Mouse (Mus musculus): ENCODE results near the gene Nfatc2. TPM values are rescaled to one million over a fixed set of nuclear protein-coding genes. Genes with fewer than 3 reads are reported as not detected.

The Nfatc2 gene
- polyA plus RNA-seq, 1 experiment: 2.4 TPM

DNA sequence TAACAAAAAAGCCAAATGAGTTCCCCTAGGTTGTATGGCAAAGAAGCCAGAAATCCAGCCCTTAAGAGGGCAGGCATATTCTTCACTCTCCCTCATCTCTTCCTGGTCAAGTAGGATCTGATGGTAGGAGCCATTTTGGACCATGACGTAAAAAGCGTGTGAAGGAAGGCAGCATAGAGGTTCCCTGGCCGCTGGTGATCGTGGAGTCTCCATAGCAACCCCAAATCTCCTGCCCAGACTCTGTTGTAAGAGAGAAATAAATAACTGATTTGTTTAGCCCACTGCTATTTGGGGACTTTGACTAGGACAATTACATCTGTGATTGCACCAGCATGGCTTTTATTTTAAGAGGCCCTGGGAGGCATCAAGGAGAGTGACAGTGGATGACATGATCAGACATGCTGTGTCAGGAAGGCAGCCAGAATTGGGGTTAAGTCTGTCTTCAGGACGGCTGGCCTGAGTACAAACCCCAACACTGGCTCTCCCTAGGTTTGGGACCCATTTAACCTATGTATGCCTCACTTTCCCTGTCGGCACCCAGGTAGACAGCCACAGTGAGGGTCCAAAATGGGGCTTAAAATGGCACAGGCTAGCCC is 8.3 kb upstream of the Nfatc2 start:
- no peak for DNase-seq (ENCODE audit: low spot score)

DNA sequence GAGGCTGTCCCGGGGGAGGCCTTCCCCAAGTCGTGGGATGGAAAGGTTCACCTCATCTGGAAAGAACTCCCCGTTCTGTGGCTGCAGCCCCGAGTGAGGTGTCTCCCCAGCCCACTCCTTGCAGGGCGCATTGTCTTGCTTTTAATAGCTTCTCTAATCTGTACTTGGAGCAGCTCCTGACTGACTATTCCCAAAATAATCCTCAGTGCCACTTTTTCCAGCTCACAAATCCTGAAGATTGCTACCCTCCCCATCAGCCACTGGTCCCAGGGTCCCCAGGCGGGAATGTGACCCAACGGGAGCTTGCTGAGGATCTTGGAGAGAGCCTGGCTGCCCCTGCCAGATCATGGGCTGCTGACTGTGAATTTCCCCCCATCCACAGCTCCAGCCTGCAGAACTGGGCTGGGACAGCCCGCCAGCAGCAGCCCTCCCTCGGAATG is 6.7 kb upstream of the Nfatc2 start:
- no peak for DNase-seq (ENCODE audit: low spot score)

DNA sequence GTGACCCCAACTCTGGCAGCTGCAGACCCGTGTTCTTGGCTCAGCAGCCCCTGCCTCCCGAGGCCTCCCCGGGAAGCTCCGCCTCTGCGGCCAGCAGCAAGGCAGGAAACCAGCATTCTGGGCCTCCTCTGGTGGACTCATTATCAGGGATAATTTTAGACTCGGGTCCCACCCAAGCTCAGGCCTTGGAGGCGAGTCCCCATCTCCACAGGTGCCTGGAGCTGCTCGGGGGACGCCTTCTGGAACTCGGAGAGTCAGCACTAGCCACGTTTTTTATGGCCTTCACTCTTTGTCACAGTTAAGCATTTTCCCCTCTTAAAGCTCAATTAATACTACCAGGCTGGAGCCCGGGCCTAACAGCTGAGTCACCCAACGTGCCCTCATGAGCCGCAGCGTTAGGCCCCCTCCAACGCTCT is 3.2 kb upstream of the Nfatc2 start:
- no peak for DNase-seq (ENCODE audit: low spot score)

DNA sequence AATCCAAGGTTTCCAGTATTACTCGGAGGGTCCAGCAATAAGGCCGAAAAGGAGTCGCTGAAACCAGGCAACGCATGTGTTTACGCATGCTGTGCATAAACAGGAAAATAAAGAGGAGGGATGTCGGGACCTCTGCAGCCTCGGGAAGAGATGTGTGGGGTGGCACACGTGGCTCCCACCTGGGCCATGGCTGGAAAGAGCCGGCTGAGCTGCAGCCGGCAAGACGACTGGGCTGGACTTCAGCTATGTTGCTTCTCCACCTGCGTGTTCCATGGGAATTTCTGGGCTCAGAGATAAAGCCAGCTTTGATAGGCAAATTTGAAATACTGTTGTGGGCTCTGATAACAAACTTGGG is 907 bp upstream of the Nfatc2 start:
- no peak for DNase-seq (ENCODE audit: low spot score)

DNA sequence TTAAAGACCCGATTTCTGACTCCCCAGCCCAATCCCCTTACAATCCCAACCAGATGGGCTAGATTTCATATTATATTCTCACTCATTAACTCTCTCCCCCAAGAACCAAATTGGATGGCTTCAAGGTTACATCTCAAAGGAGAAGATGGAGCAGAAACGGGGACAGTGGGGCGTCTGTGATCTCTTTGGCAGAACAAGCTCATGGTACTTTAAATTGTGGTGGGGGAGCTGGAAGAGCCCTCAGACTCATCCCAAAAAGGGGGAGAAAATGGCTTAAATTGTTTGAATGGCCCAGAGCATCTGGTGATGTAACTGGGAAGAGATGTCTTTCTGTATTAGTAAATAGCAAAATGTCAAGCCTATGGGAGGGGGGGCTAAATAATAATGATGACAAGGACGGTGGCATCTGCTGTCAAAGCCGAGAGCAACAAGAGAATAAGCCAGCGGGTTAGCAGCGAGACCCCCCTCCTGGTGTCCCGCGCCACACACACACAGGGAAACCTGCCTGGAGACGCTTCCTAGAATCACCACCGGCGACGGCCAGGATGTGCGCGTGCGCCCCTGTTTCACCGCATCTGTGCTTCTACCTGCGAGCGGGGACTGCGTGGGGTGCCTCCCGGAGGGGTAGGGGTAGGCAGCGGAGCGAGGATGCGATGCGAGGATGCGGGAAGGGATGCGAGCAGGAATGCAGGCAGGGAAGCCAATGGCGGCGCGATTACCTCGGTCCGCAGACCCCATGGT is 537 bp downstream of the Nfatc2 start:
- no peak for DNase-seq (ENCODE audit: low spot score)

DNA sequence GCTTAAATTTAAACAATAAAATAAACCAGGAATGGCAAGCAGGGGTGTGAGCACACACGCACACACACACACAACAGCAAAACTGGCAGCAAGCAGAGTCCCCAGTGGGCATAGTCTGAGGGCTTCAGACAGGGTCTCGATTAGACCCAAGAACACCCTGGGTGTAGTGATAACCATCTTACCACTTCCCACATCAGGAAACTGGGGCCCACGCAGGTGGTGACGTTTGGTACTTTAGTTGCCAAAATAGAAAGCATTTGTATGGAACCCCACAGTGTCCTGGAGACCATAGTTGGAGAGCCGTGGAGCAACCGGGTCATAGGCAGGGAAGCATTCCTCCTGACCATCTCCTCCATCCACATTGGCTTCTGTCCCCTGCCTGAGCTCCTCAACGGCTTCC is 5.8 kb downstream of the Nfatc2 start:
- DNase-seq (ENCODE audit: low spot score): no peak

DNA sequence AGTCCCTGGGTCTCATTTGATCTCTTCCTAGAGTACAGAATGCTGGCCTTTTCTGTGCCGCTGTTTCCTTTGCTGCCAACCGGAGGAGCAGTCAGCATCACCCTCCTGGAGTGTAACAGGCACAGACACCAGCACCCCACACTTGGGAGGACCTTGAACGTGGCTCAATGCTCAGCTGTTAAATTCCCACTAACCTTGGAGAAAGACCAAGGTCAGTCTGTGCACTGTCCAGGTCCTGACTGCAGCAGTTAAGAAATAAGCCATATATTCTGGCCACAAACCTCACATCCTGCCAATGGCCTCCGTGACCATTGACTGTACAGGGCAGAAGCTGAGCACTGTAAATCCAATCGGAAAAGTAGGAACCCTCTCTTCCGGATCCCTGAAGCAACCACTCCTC is 7.8 kb downstream of the Nfatc2 start:
- no peak for DNase-seq (ENCODE audit: low spot score)

DNA sequence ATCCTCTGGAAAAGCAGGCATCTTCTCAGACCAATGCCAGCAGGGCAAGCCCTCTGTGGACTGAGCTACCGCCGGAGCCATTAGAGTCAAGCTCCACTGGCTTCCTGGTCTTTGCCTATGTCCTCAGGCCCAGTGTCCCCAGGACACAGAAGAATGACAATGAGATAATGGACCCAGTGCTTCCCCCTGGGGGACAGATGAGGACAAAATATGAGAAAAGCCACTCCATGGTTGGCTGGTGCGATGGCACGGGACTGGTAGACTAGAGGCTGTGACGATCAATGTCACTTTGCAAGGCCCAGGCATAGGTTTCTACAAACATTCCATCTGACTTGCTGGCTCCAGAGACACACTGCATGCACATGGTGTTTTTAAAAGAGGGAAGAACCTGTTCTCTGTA is 8.5 kb downstream of the Nfatc2 start:
- DNase-seq (ENCODE audit: low spot score): no peak

DNA sequence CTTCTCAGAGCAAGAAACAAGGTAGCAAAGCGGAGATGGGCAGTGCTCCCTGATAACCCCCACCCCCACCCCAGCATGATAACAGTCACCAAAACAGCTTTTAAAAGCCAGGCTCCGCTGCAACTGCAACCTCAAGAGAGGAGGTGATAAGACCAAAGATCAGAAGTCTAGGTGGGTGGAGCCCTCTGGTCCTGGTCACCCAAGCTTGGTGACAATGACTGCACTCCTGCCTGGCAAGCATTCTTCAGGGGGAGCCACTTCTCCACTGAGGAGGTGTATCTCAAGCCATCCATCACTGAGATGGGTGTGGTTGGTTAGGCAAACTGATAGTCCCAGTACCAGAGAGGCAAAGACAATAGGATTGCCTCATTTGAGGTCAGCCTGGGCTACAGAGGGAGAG is 10.4 kb downstream of the Nfatc2 start:
- DNase-seq (ENCODE audit: low spot score): no peak

DNA sequence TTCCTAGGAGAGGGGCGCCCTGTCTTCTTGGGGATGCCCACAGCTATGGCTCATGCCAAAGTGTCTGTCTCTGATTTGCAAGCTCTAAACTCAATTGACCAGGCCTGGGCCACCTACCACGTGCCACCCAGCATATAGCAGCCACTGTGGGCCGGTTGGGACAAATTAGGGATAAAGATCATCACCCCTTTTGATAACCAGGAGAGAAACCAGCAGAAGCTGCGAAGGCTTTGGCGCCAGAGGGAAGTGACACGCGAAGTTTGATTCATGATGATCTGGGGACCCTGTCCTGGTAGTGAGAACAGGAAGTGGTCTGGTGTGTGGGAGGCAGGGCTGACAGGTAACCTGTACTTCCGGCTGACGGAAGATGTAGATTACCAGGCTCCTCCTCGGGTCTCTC is 10.9 kb downstream of the Nfatc2 start:
- DNase-seq (ENCODE audit: low spot score): no peak

DNA sequence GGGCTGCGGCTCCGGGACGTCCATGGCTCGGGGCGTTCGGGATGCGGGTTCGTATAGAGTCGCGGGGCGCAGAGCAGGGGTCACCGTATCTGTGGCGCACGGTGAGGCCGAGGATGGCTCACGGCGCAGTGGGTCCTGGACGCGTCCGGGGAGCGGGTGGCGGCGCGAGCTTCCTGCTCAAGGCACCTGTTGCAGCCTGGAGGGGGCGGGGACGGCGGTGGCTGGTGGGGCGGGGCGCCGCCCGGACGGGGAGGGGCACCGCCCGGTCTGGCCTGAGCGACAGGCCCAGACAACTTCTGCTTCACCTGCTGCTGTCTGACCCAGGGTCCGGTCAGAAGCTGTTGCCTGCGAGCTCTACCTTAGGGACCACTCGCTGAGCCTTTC is 11.3 kb downstream of the Nfatc2 start:
- DNase-seq (ENCODE audit: low spot score): peak; percentile 42

DNA sequence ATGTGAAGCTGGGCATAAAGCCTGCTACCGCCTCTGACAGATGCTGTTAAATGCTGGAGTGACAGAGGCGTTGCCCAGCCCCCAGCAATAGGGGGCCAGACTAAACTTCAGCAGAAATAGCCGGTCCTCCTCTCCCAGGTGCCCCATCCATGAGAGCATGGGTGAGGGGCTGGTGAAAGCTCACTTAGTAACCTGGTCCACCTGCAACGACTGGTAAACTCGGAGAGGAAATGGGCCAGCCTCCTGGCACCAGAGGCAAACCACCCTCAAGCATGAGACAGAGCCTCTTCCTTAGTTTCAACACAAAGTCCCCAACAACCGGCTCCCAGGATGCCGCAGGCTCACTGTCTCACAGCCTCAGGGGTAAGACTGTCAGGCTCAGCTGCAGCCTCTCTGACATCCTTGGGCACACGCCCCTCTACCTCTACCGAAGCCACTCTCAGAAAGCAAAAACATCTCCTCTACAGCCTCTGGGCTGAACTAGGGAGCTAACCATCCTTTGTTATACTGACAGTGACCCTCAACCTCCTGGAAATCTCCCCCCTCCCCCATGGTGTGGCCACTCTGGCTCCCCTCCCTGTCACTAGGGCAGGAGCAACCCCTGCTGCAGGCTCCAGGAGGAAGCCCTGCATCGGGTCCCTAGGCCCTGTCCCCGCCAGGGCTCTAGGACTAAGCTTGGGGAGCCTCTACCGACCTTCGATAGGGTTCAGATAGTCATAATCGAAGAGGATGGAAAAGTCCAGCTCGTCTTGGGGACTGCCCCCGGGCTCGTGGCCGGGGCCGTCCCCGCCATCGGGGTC is 11.9 kb downstream of the Nfatc2 start:
- DNase-seq (ENCODE audit: low spot score): no peak

DNA sequence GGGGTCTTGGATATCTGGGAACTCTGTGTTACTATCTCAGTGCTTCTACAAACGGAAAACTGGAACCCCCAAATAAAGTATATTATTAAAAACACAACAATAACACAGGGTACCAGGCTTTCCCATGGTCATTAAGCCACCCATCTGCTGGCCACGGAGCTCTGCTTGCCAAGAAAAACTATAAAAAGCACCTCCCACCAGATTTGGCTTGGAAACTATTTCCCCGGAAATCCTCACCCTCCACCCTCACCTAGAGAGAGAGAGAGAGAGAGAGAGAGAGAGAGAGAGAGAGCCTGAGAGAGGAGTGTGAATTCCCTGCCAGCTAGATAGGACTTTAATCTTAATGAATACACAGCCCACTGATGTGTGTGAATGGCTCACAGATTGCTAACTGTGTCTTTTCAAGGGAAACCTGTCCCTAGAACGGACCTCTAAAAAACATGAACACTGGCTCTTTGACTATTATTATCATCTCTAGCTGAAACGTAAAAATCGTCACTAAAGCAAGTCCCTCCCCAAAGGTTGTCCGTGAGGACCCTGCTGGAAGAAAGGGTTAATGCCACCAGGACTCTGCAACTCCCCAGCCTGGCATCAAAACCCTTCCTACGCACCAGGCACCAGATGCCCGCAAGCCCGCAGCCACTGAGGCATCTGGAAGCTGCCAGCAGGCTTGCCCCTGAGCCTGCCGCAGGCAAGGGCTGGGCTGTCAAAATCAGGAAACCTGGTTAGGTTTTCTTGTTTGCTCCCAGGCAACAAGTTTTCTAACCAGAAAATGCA is 12.7 kb downstream of the Nfatc2 start:
- no peak for DNase-seq (ENCODE audit: low spot score)

DNA sequence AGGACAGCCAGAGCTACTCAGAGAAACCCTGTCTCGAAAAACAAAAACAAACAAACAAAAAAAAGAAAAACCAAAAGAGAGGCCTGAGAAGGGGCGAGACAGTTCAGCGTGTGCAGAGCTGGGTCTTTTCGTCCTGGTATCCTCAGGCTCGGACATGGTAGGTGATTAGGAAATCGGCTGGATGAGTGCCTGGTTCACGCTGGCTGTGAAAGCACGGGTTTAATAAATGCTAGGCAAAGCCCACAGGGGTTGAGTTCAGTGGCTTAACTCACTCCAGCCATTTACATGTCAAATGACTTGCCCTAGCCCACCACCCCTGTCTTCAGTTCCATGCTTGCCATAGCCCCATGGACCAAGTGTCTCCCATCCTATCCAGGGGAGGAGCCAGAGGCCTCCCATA is 14.3 kb downstream of the Nfatc2 start:
- DNase-seq (ENCODE audit: low spot score): no peak

DNA sequence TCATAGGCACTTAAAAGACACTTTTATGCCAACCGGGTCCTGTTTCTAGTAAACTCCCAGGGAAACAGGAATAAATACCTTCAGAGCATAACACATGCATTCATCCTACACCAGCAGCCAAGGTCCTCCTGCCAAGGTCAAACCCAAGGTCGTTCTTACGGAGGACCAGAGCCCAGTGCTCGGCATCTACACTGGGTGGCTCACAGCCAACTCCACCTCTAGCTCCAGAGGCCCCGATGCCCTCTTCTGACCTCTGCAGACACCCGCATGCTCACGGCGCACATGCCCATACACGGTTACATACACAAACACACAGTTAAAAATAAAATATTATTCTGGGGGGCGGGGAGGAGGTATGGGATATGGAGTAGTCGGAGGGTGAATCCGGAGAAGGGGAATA is 14.9 kb downstream of the Nfatc2 start:
- DNase-seq (ENCODE audit: low spot score): no peak

DNA sequence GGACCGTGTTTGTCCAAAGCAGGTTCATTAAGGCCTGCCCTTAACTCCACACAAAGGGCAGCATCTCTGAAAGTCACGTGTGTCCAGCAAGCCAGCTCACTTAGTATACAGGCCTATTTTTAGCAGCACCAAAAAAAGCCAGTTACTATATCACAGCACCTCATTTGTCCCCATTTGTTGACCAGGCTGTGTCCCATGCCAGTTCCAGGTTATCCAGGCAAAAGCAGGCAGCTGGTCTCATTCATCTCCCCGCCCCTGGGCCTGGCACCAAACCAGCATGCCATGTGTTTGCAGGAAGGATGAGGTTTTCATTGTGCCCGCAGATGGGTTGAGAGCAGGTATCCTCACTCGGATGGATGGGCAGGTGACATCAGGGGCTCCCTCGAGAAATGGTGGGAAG is 16.6 kb downstream of the Nfatc2 start:
- DNase-seq (ENCODE audit: low spot score): no peak

DNA sequence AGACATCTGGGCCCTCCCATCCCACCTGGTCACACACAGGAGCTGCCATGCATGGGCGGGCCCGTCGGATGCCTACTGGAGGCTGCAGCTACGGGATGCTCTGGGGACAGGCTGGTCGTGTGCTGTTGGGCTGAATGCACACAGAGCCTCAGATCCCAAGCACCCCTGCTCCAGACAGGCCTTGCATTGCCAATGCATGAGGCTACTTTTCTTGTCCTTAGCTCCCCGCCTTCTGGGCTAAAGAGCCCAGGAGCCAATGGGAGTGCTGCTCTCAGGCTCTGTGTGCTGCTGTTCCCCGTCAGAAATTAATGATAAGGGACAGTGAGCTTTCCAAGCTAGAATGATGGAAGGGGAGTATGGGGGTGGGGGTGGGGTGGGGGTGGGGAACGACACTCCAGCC is 17.0 kb downstream of the Nfatc2 start:
- DNase-seq (ENCODE audit: low spot score): no peak

DNA sequence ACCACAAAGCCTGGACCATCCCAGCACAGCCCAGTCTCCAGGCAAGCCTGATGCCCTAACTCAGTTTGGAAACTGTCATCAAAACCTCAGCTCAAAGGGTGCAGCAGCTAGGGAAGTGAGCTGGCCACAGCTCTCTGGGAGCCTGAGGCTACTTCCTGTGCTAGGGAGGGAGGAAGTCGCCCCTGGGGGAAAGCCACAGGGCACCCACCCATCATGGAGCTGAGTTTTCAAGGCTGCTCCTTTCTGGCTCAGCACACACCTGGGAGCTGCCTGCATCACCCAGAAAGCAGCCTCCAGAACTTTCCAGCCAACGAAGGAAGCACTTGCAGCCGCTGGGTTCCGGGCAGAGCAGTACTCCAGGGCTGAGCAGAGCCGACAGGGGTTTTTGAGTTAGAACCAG is 18.4 kb downstream of the Nfatc2 start:
- no peak for DNase-seq (ENCODE audit: low spot score)

DNA sequence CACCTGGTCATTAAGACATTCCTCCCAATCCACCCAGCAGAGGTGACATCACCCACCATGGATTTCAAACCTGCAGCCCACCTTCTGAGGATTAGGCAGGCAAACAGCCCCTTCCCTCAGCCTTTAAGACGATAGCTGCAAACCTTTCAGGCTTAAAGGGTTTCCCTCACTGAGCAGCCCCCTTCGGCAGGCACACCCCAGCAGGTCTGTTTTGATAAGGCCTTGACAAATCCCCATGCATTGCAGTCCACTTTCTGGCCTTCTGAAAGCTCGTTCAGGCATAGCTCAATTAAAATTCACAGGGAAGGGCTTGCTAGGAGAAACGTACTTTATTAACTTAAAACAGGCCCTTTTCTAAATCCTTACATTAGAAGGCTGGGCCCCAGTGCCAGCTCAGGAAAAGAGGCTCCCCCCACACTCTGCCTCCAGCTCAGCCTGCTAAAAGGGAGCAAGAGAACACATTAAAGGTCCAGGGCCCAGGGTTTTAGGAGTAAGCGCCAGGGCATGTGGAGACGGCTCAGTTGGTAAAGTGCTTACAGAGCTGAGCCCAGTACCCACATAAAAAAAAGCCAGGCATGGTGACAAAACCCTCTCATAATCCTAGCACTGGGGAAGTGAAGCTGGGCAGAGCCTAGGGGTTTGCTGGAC is 20.1 kb downstream of the Nfatc2 start:
- DNase-seq (ENCODE audit: low spot score): no peak

DNA sequence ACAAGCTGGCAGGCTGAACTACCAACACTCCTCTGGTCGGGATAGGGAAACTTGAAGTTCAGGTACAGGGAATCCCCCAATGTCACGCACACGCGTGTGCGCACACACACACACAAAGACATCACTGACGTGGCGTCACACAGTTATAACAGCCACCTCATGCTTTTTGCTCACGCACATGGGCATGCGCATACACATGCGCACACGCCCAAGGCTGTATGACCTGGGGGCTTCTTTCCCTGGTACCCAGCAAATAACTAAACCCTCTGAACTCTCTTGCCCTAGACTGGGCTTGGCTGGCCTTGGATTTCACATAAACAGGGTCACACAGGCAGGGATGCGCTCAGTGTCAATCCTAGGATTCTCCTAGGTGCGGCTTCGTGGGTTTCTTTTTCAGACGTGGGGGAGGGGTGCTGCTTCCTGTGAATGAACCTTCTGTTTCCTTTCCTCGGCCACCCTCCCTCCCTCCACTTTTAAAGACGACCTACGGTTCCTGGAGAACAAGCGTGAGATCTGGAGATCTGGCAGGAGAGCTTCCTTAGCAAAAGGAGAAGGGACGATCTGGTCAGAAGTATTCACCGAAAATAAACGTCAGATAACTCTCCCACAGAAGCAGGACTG is 21.1 kb downstream of the Nfatc2 start:
- DNase-seq (ENCODE audit: low spot score): no peak

DNA sequence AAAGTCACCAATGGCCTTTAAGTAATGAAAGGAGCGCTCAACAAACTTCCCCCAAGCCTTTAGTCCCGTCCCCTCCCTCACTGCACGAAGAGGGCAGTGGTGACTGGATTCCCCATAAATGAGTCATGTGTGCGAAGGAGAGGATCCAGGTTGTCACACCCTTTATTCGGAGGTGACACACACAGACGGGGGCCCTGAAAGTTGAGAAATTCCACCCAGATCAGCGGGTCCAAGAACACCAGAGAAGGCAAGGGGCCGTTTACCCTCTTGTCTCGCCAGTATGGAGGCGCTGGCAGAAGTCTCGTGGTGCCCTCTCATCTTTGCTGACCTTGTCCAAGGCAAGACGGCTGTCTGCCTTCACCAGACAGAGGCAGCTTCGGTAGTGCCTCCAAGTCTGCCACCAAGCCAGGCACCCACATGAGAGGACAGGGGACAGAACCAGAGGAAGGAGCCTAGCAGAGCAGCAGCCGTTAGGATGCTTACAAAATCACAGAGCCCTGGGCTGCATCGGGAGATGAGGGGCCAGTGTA is 21.8 kb downstream of the Nfatc2 start:
- DNase-seq (ENCODE audit: low spot score): no peak

All from urinary bladder, adult 2 months (tissue).